Comparison of ENCODE assay signal across 8 mouse cellular contexts in the genomic region with DNA sequence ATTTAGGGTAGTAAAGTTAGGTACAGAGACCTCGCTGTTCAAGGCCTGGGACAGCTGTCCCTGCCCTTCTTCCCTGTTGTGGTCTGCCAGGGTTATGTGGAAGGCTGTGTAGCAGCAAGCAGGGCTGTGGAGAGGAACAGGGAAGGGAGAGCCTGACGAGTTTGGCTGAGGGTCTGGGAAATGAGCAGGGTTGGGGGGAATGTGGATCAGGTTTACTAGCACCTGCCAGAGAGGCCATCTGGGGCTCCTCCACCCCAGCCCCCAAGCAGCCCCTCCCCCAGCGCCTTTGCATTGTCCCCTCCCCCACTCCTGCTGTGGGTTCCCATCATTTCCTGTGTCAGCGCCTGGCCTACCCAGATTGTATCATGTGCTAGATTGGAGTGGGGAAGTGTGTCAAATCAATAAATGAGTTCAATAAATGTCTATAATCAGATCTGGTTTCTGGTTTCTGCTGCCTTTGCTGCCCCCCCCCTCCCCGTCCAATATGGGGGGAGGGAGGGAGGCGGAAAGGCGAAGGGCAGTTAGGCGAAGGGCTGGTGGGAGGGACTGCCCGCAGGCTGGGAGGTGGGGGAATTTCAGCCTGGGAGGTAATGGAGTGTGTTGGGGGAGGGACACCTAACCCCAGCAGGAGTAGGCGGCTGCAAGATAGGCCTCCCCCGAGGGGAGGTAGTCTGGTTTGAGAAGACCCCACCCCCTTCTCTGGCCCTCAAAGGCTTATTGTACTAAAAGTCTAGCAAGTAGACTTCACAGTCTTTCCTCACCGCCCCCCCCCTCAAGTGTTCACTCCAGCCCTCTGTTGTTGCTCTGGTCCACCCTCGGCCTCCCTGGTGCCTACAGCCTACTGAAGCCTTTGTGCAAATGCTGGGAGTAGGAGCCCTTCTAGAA. TPM values are rescaled to one million over a fixed set of nuclear protein-coding genes. Genes with fewer than 3 reads are reported as not detected.
A peak's percentile ranks its signal among the peaks of the same experiment; 100 is the strongest.
DNase-seq lines count a peak whose midpoint lies in the region; ATAC-seq and TF ChIP-seq lines count a peak whose summit lies in the region.

No protein-coding gene starts in this region.

- no peak for TF ChIP-seq POLR2A in kidney, adult 2 months (IDR thresholded peaks at IDR 0.05; ENCODE audit: low read depth, low read length)

- DNase-seq in kidney, adult 2 months, result no peak
- no peak for DNase-seq in urinary bladder, postnatal 14 days (ENCODE audit: low spot score)
- no peak for DNase-seq in heart, postnatal 25 days (ENCODE audit: low spot score)

- H3K9me3 ChIP-seq in kidney, embryonic 15.5 days (replicated peaks), result no peaks in the 10 kb centered on the region
- H3K9me3 ChIP-seq in embryonic facial prominence, embryonic 12.5 days, result no peaks in the 10 kb centered on the region
- H3K9me3 ChIP-seq in limb, embryonic 13.5 days, result no peaks in the 10 kb centered on the region
- H3K9me3 ChIP-seq in stomach, embryonic 14.5 days (ENCODE audit: control insufficient read depth, low read depth, low read length), result no peaks in the 10 kb centered on the region

- peak; percentile 81 for ATAC-seq in kidney, embryonic 15.5 days (replicated peaks; ENCODE audit: low FRiP score)
- ATAC-seq in embryonic facial prominence, embryonic 12.5 days (ENCODE audit: insufficient number of reproducible peaks, insufficient read depth, low FRiP score, low TSS enrichment), result peak; percentile 79
- ATAC-seq in limb, embryonic 13.5 days (ENCODE audit: low FRiP score, low read depth), result peak; percentile 86
- ATAC-seq in stomach, embryonic 14.5 days (ENCODE audit: insufficient number of reproducible peaks, insufficient read depth, low FRiP score, low read depth), result peak; percentile 85
- ATAC-seq in erythroid progenitor cell, adult 5-6 weeks (replicated peaks; ENCODE audit: low FRiP score, poor library complexity, severe bottlenecking), result no peak

- intact Hi-C loops in heart, postnatal 25 days (cut with DNase I), result no loop called here

- H3K4me3 ChIP-seq in kidney, embryonic 15.5 days (replicated peaks), result no peak overlapping the region
- H3K4me3 ChIP-seq in kidney, adult 2 months (ENCODE audit: insufficient read depth, low read depth, low read length), result no peak overlapping the region
- no peak overlapping the region for H3K4me3 ChIP-seq in embryonic facial prominence, embryonic 12.5 days
- no peak overlapping the region for H3K4me3 ChIP-seq in limb, embryonic 13.5 days
- H3K4me3 ChIP-seq in stomach, embryonic 14.5 days (ENCODE audit: low read depth, low read length), result no peak overlapping the region

- 22% methylated on average over 9 of the region's 13 CpGs for WGBS in kidney, embryonic 15.5 days
- 46% methylated on average over 13 of the region's 13 CpGs for WGBS in kidney, adult 2 months
- 24% methylated on average over 13 of the region's 13 CpGs for WGBS in embryonic facial prominence, embryonic 12.5 days
- WGBS in limb, embryonic 13.5 days, result 19% methylated on average over 9 of the region's 13 CpGs
- 32% methylated on average over 13 of the region's 13 CpGs for WGBS in stomach, embryonic 14.5 days

- 0 out of 2 replicates have a peak, but pooled peaks cover 7% of the 10 kb centered on the region for H3K36me3 ChIP-seq in kidney, embryonic 15.5 days
- no peaks in the 10 kb centered on the region for H3K36me3 ChIP-seq in kidney, adult 2 months (ENCODE audit: control insufficient read depth, insufficient read depth, low read length)
- H3K36me3 ChIP-seq in embryonic facial prominence, embryonic 12.5 days, result peaks cover 10% of the 10 kb centered on the region; the same call in 1 of the 2 replicates
- H3K36me3 ChIP-seq in limb, embryonic 13.5 days, result peaks cover 12% of the 10 kb centered on the region
- H3K36me3 ChIP-seq in stomach, embryonic 14.5 days (ENCODE audit: control insufficient read depth, insufficient read depth, low read length), result no peaks in the 10 kb centered on the region

- no peak for TF ChIP-seq CTCF in kidney, adult 2 months (conservative IDR thresholded peaks at IDR 0.05; ENCODE audit: insufficient read depth, insufficient read length, low read depth, low read length)

- peaks cover 31% of the 10 kb centered on the region for H3K4me1 ChIP-seq in kidney, embryonic 15.5 days
- no peaks in the 10 kb centered on the region; the same call in 1 of the 2 replicates for H3K4me1 ChIP-seq in kidney, adult 2 months (ENCODE audit: control insufficient read depth, insufficient read depth, low read length)
- peaks cover 11% of the 10 kb centered on the region; the same call in 1 of the 2 replicates for H3K4me1 ChIP-seq in embryonic facial prominence, embryonic 12.5 days
- peaks cover 42% of the 10 kb centered on the region for H3K4me1 ChIP-seq in limb, embryonic 13.5 days
- 0 out of 2 replicates have a peak, but pooled peaks cover 5% of the 10 kb centered on the region for H3K4me1 ChIP-seq in stomach, embryonic 14.5 days (ENCODE audit: control insufficient read depth, insufficient read depth, low read length)

- peak overlapping the region; percentile 84 for H3K27ac ChIP-seq in kidney, embryonic 15.5 days
- H3K27ac ChIP-seq in kidney, adult 2 months (ENCODE audit: insufficient read depth, low read depth, low read length), result no peak overlapping the region
- H3K27ac ChIP-seq in embryonic facial prominence, embryonic 12.5 days, result peak overlapping the region; percentile 88
- H3K27ac ChIP-seq in limb, embryonic 13.5 days, result peak overlapping the region; percentile 87
- peak overlapping the region; percentile 67 for H3K27ac ChIP-seq in stomach, embryonic 14.5 days (ENCODE audit: low read length)

- 0 out of 2 replicates have a peak overlapping the region, but pooled peaks have one; percentile 16 for H3K4me2 ChIP-seq in kidney, embryonic 15.5 days
- H3K4me2 ChIP-seq in embryonic facial prominence, embryonic 12.5 days (replicated peaks), result 0 out of 2 replicates have a peak overlapping the region, but pooled peaks have one; percentile 15
- H3K4me2 ChIP-seq in limb, embryonic 13.5 days (replicated peaks), result peak overlapping the region; percentile 28
- no peak overlapping the region for H3K4me2 ChIP-seq in stomach, embryonic 14.5 days (replicated peaks; ENCODE audit: low read depth, low read length)

- H3K27me3 ChIP-seq in kidney, embryonic 15.5 days, result peaks cover 32% of the 10 kb centered on the region
- no peaks in the 10 kb centered on the region for H3K27me3 ChIP-seq in kidney, adult 2 months (replicated peaks; ENCODE audit: control insufficient read depth, insufficient read depth, low read length)
- no peaks in the 10 kb centered on the region; the same call in 1 of the 2 replicates for H3K27me3 ChIP-seq in embryonic facial prominence, embryonic 12.5 days
- H3K27me3 ChIP-seq in limb, embryonic 13.5 days, result no peaks in the 10 kb centered on the region; the same call in 1 of the 2 replicates
- H3K27me3 ChIP-seq in stomach, embryonic 14.5 days (ENCODE audit: control insufficient read depth, insufficient read depth, low read length), result no peaks in the 10 kb centered on the region

- no peak overlapping the region for H3K9ac ChIP-seq in kidney, embryonic 15.5 days
- H3K9ac ChIP-seq in embryonic facial prominence, embryonic 12.5 days, result no peak overlapping the region
- H3K9ac ChIP-seq in limb, embryonic 13.5 days, result no peak overlapping the region
- no peak overlapping the region for H3K9ac ChIP-seq in stomach, embryonic 14.5 days (replicated peaks; ENCODE audit: low read depth, low read length)

RNA-seq across cellular contexts. Expression of a gene that starts 3.1 kb away (rescaled TPM):
- 0.23 TPM in 1 of 2 replicates, not detected in the other for polyA plus RNA-seq in kidney, embryonic 15.5 days (2015; fragmentation: Nextera tagmentation; extraction: Ambion mirVana)
- not detected in 2 replicates for polyA plus RNA-seq in kidney, adult 2 months (2012; rRNA removed)
- not detected in 2 replicates for polyA plus RNA-seq in embryonic facial prominence, embryonic 12.5 days (2016; fragmentation: Nextera tagmentation; extraction: Ambion mirVana)
- polyA plus RNA-seq in limb, embryonic 13.5 days (2015; fragmentation: Nextera tagmentation; extraction: Ambion mirVana), result not detected in 2 replicates
- polyA plus RNA-seq in stomach, embryonic 14.5 days (2014; fragmentation: Nextera tagmentation; extraction: Ambion mirVana), result not detected in 2 replicates
- not detected in 2 replicates for total RNA-seq in erythroid progenitor cell, adult 5-6 weeks (2015; ENCODE audit: low replicate concordance)
- not detected in 2 replicates for total RNA-seq in erythroid progenitor cell, adult 5-6 weeks (2017; ENCODE audit: low replicate concordance)
- total RNA-seq in heart, postnatal 25 days (2021), result not detected

RNA-seq across cellular contexts. Expression of a gene that starts 6.4 kb away (rescaled TPM):
- polyA plus RNA-seq in kidney, embryonic 15.5 days (2015; fragmentation: Nextera tagmentation; extraction: Ambion mirVana), result 3.2 and 3.3 TPM in 2 replicates
- polyA plus RNA-seq in kidney, adult 2 months (2012; rRNA removed), result 37.1 and 42.2 TPM in 2 replicates
- polyA plus RNA-seq in embryonic facial prominence, embryonic 12.5 days (2016; fragmentation: Nextera tagmentation; extraction: Ambion mirVana), result 2.6 and 3.4 TPM in 2 replicates
- polyA plus RNA-seq in limb, embryonic 13.5 days (2015; fragmentation: Nextera tagmentation; extraction: Ambion mirVana), result 5.1 and 5.8 TPM in 2 replicates
- 2.2 and 2.5 TPM in 2 replicates for polyA plus RNA-seq in stomach, embryonic 14.5 days (2014; fragmentation: Nextera tagmentation; extraction: Ambion mirVana)
- 11.7 and 13.3 TPM in 2 replicates for total RNA-seq in erythroid progenitor cell, adult 5-6 weeks (2015; ENCODE audit: low replicate concordance)
- total RNA-seq in erythroid progenitor cell, adult 5-6 weeks (2017; ENCODE audit: low replicate concordance), result 18.2 and 27.3 TPM in 2 replicates
- total RNA-seq in heart, postnatal 25 days (2021), result 10 to 100 TPM; 48.5 to 53.7 TPM

RNA-seq across cellular contexts. Expression of a gene that starts 7.4 kb away (rescaled TPM):
- polyA plus RNA-seq in kidney, embryonic 15.5 days (2015; fragmentation: Nextera tagmentation; extraction: Ambion mirVana), result 21.1 and 22.2 TPM in 2 replicates
- polyA plus RNA-seq in kidney, adult 2 months (2012; rRNA removed), result 7.2 and 21.4 TPM in 2 replicates
- polyA plus RNA-seq in embryonic facial prominence, embryonic 12.5 days (2016; fragmentation: Nextera tagmentation; extraction: Ambion mirVana), result 5.4 and 5.5 TPM in 2 replicates
- polyA plus RNA-seq in limb, embryonic 13.5 days (2015; fragmentation: Nextera tagmentation; extraction: Ambion mirVana), result 9.4 and 9.5 TPM in 2 replicates
- polyA plus RNA-seq in stomach, embryonic 14.5 days (2014; fragmentation: Nextera tagmentation; extraction: Ambion mirVana), result 8.8 and 11.1 TPM in 2 replicates
- 37.1 and 39.8 TPM in 2 replicates for total RNA-seq in erythroid progenitor cell, adult 5-6 weeks (2015; ENCODE audit: low replicate concordance)
- 6.0 and 20.7 TPM in 2 replicates for total RNA-seq in erythroid progenitor cell, adult 5-6 weeks (2017; ENCODE audit: low replicate concordance)
- 10 to 100 TPM in 1 of 2 experiments, 1 to 10 TPM in 1; 8.2 to 10.0 TPM for total RNA-seq in heart, postnatal 25 days (2021)

RNA-seq across cellular contexts. Expression of a gene that starts 8.1 kb away (rescaled TPM):
- not detected in 2 replicates for polyA plus RNA-seq in kidney, embryonic 15.5 days (2015; fragmentation: Nextera tagmentation; extraction: Ambion mirVana)
- polyA plus RNA-seq in kidney, adult 2 months (2012; rRNA removed), result not detected in 2 replicates
- polyA plus RNA-seq in embryonic facial prominence, embryonic 12.5 days (2016; fragmentation: Nextera tagmentation; extraction: Ambion mirVana), result not detected in 2 replicates
- not detected in 2 replicates for polyA plus RNA-seq in limb, embryonic 13.5 days (2015; fragmentation: Nextera tagmentation; extraction: Ambion mirVana)
- polyA plus RNA-seq in stomach, embryonic 14.5 days (2014; fragmentation: Nextera tagmentation; extraction: Ambion mirVana), result not detected in 2 replicates
- total RNA-seq in erythroid progenitor cell, adult 5-6 weeks (2015; ENCODE audit: low replicate concordance), result not detected in 2 replicates
- total RNA-seq in erythroid progenitor cell, adult 5-6 weeks (2017; ENCODE audit: low replicate concordance), result not detected in 2 replicates
- not detected for total RNA-seq in heart, postnatal 25 days (2021)

RNA-seq across cellular contexts. Expression of a gene that starts 13.1 kb away (rescaled TPM):
- polyA plus RNA-seq in kidney, embryonic 15.5 days (2015; fragmentation: Nextera tagmentation; extraction: Ambion mirVana), result 32.3 and 35.6 TPM in 2 replicates
- polyA plus RNA-seq in kidney, adult 2 months (2012; rRNA removed), result 77.2 and 82.6 TPM in 2 replicates
- polyA plus RNA-seq in embryonic facial prominence, embryonic 12.5 days (2016; fragmentation: Nextera tagmentation; extraction: Ambion mirVana), result 37.2 and 39.4 TPM in 2 replicates
- polyA plus RNA-seq in limb, embryonic 13.5 days (2015; fragmentation: Nextera tagmentation; extraction: Ambion mirVana), result 43.1 and 43.7 TPM in 2 replicates
- 42.9 and 46.8 TPM in 2 replicates for polyA plus RNA-seq in stomach, embryonic 14.5 days (2014; fragmentation: Nextera tagmentation; extraction: Ambion mirVana)
- total RNA-seq in erythroid progenitor cell, adult 5-6 weeks (2015; ENCODE audit: low replicate concordance), result 224 and 283 TPM in 2 replicates
- 94.2 and 125 TPM in 2 replicates for total RNA-seq in erythroid progenitor cell, adult 5-6 weeks (2017; ENCODE audit: low replicate concordance)
- total RNA-seq in heart, postnatal 25 days (2021), result 10 to 100 TPM; 20.1 to 22.6 TPM
